Mouse (Mus musculus): ENCODE measurements around the gene Fgfrl1. TPM values are rescaled to one million over a fixed set of nuclear protein-coding genes. Genes with fewer than 3 reads are reported as not detected.

Gene Fgfrl1
- total RNA-seq, 1 experiment = 15.5 TPM

DNA sequence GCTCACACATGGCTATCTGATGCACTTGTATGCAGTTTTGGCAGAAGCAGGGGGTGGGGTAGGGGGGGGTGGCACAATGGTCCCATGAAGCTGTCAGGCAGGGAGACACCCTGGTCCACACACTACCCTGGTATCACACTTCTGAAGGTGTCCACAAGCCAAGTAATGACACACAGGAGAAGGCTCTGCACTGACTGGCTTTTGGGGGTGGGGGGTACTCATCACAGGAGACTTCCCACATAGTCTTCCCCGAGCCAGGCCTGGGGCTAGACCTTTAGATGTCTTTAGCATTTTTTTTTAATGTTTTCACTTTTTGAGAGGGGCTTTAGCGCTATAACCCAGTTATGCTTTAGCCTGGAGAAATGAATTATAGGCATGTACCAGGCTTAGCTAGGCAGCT, 44.9 kb upstream of the Fgfrl1 start:
- Histone ChIP-seq H3K27ac (ENCODE audit: insufficient read depth, low read depth, low read length, poor library complexity, severe bottlenecking) (no peak overlapping the region), H3K9ac (ENCODE audit: insufficient read depth, low read depth, low read length, poor library complexity, severe bottlenecking) (no peak overlapping the region), H3K36me3 (ENCODE audit: control insufficient read depth, insufficient read depth, low read length, poor library complexity, severe bottlenecking) (peaks cover 20% of the 10 kb centered on the region), H3K9me3 (ENCODE audit: control insufficient read depth, insufficient read depth, low read depth, low read length) (no peaks in the 10 kb centered on the region), H3K4me1 (ENCODE audit: control insufficient read depth in 2 of 2, insufficient read depth in 2 of 2, low read length in 2 of 2, poor library complexity in 1 of 2) (no peaks in the 10 kb centered on the region), H3K4me3 (ENCODE audit: insufficient read depth in 1 of 2, low read depth in 1 of 2, low read length in 2 of 2, poor library complexity in 1 of 2, severe bottlenecking in 1 of 2) (no peak overlapping the region)
- no peak for TF ChIP-seq MAFK (IDR thresholded peaks at IDR 0.05; ENCODE audit: insufficient read depth, low read depth, low read length)
- no peak for TF ChIP-seq CHD2 (IDR thresholded peaks at IDR 0.05; ENCODE audit: low read depth, low read length)
- TF ChIP-seq ZC3H11A (IDR thresholded peaks at IDR 0.05; ENCODE audit: borderline replicate concordance, low read depth, low read length) = no peak
- no peak for TF ChIP-seq HCFC1 (IDR thresholded peaks at IDR 0.05; ENCODE audit: borderline replicate concordance, insufficient read depth, low read length)
- TF ChIP-seq ZNF384 (IDR thresholded peaks at IDR 0.05; ENCODE audit: low read depth, low read length) = no peak
- in situ Hi-C loops (cut with MboI; ENCODE audit: low sequenced_read_pairs in 2 of 2, unreplicated experiment in 2 of 2) = no loop called here
- DNase-seq (ENCODE audit: low read depth, low spot score) = no peak

DNA sequence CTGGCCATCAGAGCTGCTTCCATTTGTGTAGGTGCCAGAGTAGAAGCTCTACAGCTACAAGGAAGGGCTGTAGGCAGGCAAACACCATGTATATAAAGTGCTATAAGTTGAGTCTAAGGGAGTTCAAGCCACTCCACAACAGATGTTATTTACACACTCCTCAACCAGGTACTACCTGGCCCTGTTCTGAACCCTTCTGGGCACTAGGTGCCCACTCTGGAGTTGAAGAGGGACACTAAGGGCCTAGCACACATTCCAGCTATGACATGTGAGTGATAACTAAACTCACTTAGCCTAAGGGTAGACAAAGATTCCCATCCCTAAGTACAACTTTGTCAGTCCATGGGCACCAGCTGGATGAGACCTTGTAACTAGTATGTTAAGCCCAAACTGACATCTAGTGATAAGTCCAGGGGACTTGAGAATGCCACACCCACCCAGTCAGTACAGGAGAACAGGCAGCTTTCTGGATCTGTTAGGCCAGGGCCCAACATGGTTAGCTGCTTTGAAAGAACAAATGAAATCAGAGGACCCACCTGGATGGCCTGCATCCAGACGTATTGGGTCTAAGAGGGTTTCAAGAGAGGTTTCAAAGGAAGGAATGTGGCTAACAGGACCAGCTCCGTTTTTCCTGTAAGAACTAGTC, 44.2 kb upstream of the Fgfrl1 start:
- no peak overlapping the region for H3K4me3 ChIP-seq (ENCODE audit: insufficient read depth in 1 of 2, low read depth in 1 of 2, low read length in 2 of 2, poor library complexity in 1 of 2, severe bottlenecking in 1 of 2)
- peaks cover 23% of the 10 kb centered on the region for H3K36me3 ChIP-seq (ENCODE audit: control insufficient read depth, insufficient read depth, low read length, poor library complexity, severe bottlenecking)
- TF ChIP-seq ZNF384 (IDR thresholded peaks at IDR 0.05; ENCODE audit: low read depth, low read length) (no peak), CHD2 (IDR thresholded peaks at IDR 0.05; ENCODE audit: low read depth, low read length) (no peak), ZC3H11A (IDR thresholded peaks at IDR 0.05; ENCODE audit: borderline replicate concordance, low read depth, low read length) (no peak), HCFC1 (IDR thresholded peaks at IDR 0.05; ENCODE audit: borderline replicate concordance, insufficient read depth, low read length) (no peak), MAFK (IDR thresholded peaks at IDR 0.05; ENCODE audit: insufficient read depth, low read depth, low read length) (no peak)
- H3K27ac ChIP-seq (ENCODE audit: insufficient read depth, low read depth, low read length, poor library complexity, severe bottlenecking) = no peak overlapping the region
- no peak overlapping the region for H3K9ac ChIP-seq (ENCODE audit: insufficient read depth, low read depth, low read length, poor library complexity, severe bottlenecking)
- no peak for DNase-seq (ENCODE audit: low read depth, low spot score)
- H3K4me1 ChIP-seq (ENCODE audit: control insufficient read depth in 2 of 2, insufficient read depth in 2 of 2, low read length in 2 of 2, poor library complexity in 1 of 2) = no peaks in the 10 kb centered on the region
- H3K9me3 ChIP-seq (ENCODE audit: control insufficient read depth, insufficient read depth, low read depth, low read length) = no peaks in the 10 kb centered on the region
- in situ Hi-C loops (cut with MboI; ENCODE audit: low sequenced_read_pairs in 2 of 2, unreplicated experiment in 2 of 2) = no loop called here

DNA sequence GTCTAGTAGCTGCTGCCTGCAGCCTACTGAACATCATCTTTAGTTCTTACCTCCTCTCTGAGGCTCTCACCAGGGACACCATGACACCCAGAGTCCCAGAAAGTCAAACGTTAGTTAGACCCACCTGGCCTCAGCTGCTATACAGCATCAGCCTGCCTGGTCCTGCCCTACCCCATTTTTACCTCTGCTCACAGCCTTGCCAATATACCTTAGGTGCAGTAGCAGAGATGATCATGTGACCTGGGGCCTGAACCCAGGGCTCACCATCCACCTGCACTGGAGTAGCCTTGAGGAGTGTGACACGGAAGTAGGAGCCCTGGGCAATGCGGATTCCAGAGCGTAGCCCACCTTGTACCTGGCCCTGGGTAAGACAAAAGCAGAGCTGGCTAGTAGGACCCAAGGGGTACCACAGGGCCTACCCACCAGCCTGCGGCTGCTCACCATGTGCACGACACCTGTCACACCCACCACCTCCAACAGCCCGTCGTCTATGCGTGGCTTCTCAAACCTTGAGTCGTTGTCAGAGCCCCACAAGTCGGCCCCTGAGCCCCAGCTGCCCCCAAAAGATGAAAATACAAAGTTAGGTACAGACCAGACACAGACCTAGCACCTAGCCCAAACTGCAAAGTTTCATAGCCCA, 43.1 kb upstream of the Fgfrl1 start:
- no peak overlapping the region for H3K4me3 ChIP-seq (ENCODE audit: insufficient read depth in 1 of 2, low read depth in 1 of 2, low read length in 2 of 2, poor library complexity in 1 of 2, severe bottlenecking in 1 of 2)
- no peak overlapping the region for H3K9ac ChIP-seq (ENCODE audit: insufficient read depth, low read depth, low read length, poor library complexity, severe bottlenecking)
- no peak for TF ChIP-seq MAFK (IDR thresholded peaks at IDR 0.05; ENCODE audit: insufficient read depth, low read depth, low read length)
- no peak for TF ChIP-seq ZNF384 (IDR thresholded peaks at IDR 0.05; ENCODE audit: low read depth, low read length)
- TF ChIP-seq HCFC1 (IDR thresholded peaks at IDR 0.05; ENCODE audit: borderline replicate concordance, insufficient read depth, low read length) = no peak
- TF ChIP-seq CHD2 (IDR thresholded peaks at IDR 0.05; ENCODE audit: low read depth, low read length) = no peak
- TF ChIP-seq ZC3H11A (IDR thresholded peaks at IDR 0.05; ENCODE audit: borderline replicate concordance, low read depth, low read length) = no peak
- H3K9me3 ChIP-seq (ENCODE audit: control insufficient read depth, insufficient read depth, low read depth, low read length) = no peaks in the 10 kb centered on the region
- no peaks in the 10 kb centered on the region for H3K4me1 ChIP-seq (ENCODE audit: control insufficient read depth in 2 of 2, insufficient read depth in 2 of 2, low read length in 2 of 2, poor library complexity in 1 of 2)
- no peak overlapping the region; the same call in 1 of the 2 replicates for H3K27ac ChIP-seq (ENCODE audit: insufficient read depth, low read depth, low read length, poor library complexity, severe bottlenecking)
- DNase-seq (ENCODE audit: low read depth, low spot score) = no peak
- in situ Hi-C loops (cut with MboI; ENCODE audit: low sequenced_read_pairs in 2 of 2, unreplicated experiment in 2 of 2) = no loop called here
- H3K36me3 ChIP-seq (ENCODE audit: control insufficient read depth, insufficient read depth, low read length, poor library complexity, severe bottlenecking) = peaks cover 33% of the 10 kb centered on the region

DNA sequence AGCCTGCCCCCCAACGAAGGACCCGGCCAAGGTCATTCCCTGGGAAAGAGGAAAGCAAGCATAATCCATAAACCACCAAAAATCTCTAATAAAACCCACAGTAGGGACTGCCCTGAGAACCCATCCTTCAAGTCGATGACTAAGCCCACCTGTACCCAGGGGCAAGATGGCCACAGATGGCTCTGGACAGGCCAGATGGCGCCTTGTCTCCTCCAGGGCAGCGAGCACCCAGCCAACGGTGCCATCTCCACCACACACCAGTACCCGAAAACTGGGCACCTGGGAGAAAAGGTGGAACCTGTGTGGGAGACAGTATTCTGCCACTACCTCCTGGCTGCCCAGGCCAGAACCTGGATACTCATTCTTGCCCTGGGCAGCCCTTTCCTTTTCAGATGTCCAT, 41.8 kb upstream of the Fgfrl1 start:
- no peaks in the 10 kb centered on the region for H3K9me3 ChIP-seq (ENCODE audit: control insufficient read depth, insufficient read depth, low read depth, low read length)
- DNase-seq (ENCODE audit: low read depth, low spot score) = no peak
- TF ChIP-seq CHD2 (IDR thresholded peaks at IDR 0.05; ENCODE audit: low read depth, low read length) (no peak), HCFC1 (IDR thresholded peaks at IDR 0.05; ENCODE audit: borderline replicate concordance, insufficient read depth, low read length) (no peak), ZC3H11A (IDR thresholded peaks at IDR 0.05; ENCODE audit: borderline replicate concordance, low read depth, low read length) (no peak), MAFK (IDR thresholded peaks at IDR 0.05; ENCODE audit: insufficient read depth, low read depth, low read length) (no peak), ZNF384 (IDR thresholded peaks at IDR 0.05; ENCODE audit: low read depth, low read length) (no peak)
- in situ Hi-C loops (cut with MboI; ENCODE audit: low sequenced_read_pairs in 2 of 2, unreplicated experiment in 2 of 2) = no loop called here
- no peak overlapping the region for H3K27ac ChIP-seq (ENCODE audit: insufficient read depth, low read depth, low read length, poor library complexity, severe bottlenecking)
- H3K9ac ChIP-seq (ENCODE audit: insufficient read depth, low read depth, low read length, poor library complexity, severe bottlenecking) = no peak overlapping the region
- H3K4me3 ChIP-seq (ENCODE audit: insufficient read depth in 1 of 2, low read depth in 1 of 2, low read length in 2 of 2, poor library complexity in 1 of 2, severe bottlenecking in 1 of 2) = no peak overlapping the region
- no peaks in the 10 kb centered on the region for H3K4me1 ChIP-seq (ENCODE audit: control insufficient read depth in 2 of 2, insufficient read depth in 2 of 2, low read length in 2 of 2, poor library complexity in 1 of 2)
- peaks cover 39% of the 10 kb centered on the region for H3K36me3 ChIP-seq (ENCODE audit: control insufficient read depth, insufficient read depth, low read length, poor library complexity, severe bottlenecking)

Measured in ES-E14 (cell line).